Mouse (Mus musculus): ENCODE data around the gene Trpv4.

The Trpv4 gene

DNA sequence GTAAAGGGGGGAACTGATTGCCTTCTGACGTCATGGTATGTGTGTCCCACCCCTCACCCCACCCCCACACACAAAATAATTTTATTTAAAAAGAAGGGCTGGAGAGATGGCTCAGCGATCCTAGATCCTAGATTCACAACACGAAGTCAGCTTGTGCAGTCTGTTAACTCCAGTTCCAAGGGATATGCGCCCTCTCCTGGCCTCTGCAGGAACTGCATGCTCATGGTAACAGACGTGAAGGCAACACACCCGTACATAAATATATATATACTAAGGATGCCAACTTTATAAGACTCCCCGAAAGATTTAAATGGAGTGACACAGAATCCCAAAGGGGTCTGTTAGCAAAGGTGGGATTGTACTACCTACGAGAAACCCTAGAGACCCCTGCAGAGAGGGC, 39.4 kb downstream of the Trpv4 start:
- in situ Hi-C loops (cut with MboI), result loop anchor here (10.0 kb wide), 1 partner anchor 164 kb away; no protein-coding TSS in a partner anchor

GRCm38 (mm10) chr5:114617809-114618208, 40.4 kb downstream of the Trpv4 start:
- in situ Hi-C loops (cut with MboI), result loop anchor here (10.0 kb wide), 1 partner anchor 163 kb away; no protein-coding TSS in a partner anchor

DNA sequence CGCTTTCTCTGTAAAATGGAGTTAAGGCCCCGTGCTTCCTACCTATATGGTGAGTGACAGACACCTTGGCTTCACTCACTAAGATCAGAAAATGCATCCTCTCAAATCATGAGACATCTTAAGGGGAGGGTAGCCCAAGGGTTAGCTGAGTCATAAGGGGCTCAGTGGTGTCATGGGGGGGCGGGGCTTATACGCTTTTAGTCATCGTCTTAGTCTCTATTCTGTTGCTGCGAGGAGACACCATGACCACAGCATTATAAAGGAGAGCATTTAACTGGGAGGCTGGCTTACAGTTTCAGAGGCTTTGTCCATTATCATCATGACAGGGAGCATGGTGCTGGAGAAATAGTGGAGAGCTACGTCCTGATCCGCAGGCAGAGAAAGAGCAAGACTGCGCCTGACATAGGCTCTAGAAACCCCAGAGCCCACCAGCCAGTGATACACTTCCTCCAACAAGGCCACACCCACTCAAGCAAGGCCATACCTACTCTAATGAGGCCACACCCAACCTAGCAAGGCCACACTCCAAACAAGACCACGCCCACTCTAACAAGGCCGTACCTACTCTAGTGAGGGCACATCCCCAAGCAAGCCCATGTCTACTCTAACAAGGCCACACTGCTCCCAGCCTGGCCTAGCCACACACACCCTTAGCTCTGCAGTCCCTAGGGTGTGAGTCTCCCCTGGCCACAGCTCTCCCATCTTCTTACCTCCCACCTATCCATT, 41.7 kb downstream of the Trpv4 start:
- in situ Hi-C loops (cut with MboI), result loop anchor here (10.0 kb wide), 1 partner anchor 162 kb away; no protein-coding TSS in a partner anchor

GRCm38 (mm10) chr5:114614863-114615262, 43.4 kb downstream of the Trpv4 start:
- in situ Hi-C loops (cut with MboI), result loop anchor here (10.0 kb wide), 1 partner anchor 160 kb away; no protein-coding TSS in a partner anchor

DNA sequence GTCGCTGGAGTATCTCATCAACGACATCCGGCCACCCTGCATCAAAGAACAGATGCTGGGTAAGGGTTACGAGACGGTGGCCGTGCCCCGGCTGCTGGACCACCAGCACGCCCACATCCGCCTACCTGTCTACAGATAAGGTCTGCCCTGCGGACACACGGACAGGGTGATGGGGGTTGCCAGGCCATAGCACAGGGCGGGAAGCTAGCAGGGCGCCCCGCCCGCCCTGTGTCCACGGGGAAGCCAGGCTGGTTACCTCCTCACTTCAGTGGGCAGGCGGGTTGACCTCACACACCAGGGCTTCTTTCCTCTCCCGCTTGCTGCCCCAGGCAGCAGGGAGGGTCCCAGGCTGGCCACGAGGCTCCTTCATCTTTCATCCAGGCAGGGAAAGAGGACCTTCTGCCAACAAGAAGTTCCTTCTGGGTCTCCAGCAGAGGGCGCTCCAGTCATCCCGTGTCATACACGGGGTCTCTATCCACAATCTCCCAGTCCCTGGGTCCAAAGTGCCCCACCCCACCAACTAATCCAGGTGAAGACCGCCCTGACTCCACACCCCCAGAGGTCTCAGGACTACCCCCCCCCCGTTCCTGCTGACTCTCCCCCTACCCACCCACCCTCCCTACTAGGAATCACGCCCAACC, 46.1 kb downstream of the Trpv4 start:
- in situ Hi-C loops (cut with MboI), result loop anchor here (10.0 kb wide), 1 partner anchor 157 kb away; no protein-coding TSS in a partner anchor

DNA sequence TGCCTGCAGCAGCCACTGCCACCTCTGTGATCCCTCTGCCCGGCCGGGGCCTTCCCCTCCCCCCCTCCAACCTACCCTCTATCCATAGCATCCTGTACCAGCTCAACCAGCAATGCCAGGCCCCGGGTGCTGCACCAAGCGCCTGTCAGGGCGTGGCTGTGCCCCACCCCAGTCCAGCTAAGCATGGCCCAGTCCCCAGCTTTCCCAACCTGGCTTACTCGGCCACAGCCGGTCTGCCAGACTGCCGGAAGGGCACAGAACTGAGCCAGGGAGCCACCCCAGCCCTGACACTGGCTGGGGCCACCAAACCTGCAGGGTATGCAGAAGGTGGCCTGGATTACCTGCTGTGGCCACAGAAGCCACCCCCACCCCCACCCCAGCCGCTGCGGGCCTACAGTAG, 47.0 kb downstream of the Trpv4 start:
- in situ Hi-C loops (cut with MboI), result loop anchor here (10.0 kb wide), 1 partner anchor 156 kb away; no protein-coding TSS in a partner anchor

DNA sequence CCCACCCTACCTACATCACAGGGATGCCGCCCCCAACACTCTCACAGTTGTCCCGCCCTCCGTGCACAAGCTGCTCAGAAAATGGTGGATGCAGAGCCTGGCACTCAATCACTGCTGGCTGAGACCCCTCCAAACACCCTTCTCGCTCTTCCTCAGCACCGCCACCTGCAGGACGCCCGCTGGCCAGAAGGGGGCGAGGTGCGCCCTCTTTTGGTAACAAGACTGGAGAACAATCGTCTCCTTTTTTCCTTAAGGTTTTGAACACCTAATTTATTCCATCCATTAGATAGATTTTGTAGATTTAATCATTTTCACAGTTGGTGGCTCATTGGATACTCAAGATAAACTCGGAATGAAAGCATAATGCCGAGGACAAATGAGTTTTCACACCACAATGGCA, 49.7 kb downstream of the Trpv4 start:
- in situ Hi-C loops (cut with MboI), result no loop called here

- in situ Hi-C loops (cut with MboI), result no loop called here
Observed at GRCm38 (mm10) chr5:114607651-114608050, 50.6 kb downstream of the Trpv4 start.

DNA sequence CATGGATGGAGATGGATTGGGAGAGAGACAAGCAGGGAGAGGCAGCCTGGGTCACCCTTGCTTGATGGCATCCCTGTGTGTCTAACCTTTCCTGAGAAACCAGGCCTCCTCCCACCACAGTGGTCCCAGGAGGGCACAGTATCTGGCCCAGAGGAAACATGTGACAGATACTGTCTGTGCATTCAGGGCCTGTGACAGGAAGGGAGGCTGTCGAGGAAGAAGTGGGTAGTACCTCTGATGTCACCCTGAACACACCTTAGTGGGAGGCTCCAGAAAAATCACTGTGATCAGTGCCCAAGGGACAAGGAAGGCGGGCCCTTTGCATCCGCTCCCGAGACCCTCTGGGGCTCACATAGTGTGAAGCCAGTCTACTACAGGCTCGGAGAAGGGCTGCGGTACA, 52.2 kb downstream of the Trpv4 start:
- in situ Hi-C loops (cut with MboI), result no loop called here

- in situ Hi-C loops (cut with MboI), result no loop called here
Observed at GRCm38 (mm10) chr5:114604781-114605290, 53.4 kb downstream of the Trpv4 start.

DNA sequence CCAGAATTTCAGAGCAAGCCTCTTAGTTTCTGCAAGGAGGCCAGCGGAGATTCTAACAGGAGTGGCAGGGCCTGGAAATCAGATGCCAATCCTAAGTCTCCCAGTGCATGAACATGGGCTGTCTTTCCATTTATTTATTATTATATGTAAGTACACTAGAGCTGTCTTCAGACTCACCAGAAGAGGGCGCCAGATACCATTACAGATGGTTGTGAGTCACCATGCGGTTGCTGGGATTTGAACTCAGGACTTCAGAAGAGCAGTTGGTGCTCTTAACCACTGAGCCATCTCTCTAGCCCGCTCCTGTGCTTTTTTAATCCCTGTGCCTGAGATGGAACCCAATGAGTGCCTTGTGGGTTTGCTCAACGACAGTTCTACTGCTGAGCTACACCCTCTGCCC, 54.2 kb downstream of the Trpv4 start:
- in situ Hi-C loops (cut with MboI), result no loop called here

DNA sequence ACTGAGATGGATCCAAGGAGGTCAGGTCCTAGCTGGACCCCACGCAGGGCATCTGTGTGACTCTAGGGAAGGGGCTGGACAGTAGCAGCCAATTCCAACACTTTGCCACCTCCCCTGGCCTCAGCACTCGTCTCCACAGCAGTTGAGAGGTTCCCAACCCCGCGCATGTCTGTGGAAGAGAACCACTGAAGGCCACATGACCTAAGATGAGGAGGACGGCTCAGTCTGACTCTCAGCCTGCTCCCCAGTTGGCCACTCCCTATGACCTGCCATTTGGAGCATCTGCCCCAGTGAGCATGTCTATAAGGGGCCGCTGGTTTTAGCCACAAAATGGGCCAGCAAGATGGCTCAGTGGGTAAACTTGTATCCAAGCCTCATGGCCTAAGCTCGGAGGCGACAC, 56.2 kb downstream of the Trpv4 start:
- in situ Hi-C loops (cut with MboI), result no loop called here

DNA sequence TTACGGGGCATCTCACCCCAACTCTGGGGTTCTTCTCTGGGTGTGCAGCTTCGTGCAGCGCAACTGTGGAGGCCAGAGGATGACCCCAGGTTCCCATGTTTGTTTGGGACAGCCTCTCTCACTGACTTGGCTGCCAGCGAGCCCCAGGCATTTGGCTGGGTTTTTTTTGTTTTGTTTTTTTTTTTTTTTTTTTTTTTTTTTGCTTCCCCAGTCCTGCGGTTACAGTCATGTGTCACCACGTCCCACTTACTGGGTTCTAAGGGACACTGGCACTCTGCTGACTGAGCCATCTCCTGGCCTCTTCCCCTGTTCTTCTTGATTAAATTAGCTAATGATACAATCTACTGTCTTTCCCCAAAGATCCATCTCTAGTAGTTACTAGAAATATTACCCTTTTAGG, 60.6 kb downstream of the Trpv4 start:
- in situ Hi-C loops (cut with MboI), result no loop called here

- in situ Hi-C loops (cut with MboI), result no loop called here
Observed at GRCm38 (mm10) chr5:114597222-114597621, 61.0 kb downstream of the Trpv4 start.

- in situ Hi-C loops (cut with MboI), result no loop called here
Observed at GRCm38 (mm10) chr5:114596604-114597003, 61.6 kb downstream of the Trpv4 start.

DNA sequence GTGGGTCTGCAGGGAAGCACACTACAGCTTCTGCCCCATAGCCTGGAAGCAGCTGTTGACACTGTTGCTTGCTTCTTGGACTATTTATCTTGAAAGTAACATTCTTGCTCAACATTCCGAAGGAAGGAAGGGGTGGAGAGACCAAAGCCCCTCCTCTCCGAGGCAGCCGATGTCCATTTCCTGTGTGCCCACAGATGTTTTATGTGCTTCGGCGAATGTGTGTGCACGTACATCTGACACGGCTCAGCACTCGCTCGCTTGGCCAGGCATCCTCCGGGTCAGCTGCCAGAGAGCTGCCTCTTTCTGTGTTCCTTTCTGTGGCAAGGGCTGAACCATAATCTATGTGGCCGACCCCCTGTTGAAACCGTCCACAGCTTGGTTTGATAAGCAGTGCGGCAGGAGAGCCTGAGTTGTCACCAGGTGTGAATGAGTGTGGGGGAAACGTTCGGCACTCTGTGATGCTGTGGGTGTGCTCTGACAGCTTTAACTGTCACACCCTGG, 63.4 kb downstream of the Trpv4 start:
- in situ Hi-C loops (cut with MboI), result no loop called here

DNA sequence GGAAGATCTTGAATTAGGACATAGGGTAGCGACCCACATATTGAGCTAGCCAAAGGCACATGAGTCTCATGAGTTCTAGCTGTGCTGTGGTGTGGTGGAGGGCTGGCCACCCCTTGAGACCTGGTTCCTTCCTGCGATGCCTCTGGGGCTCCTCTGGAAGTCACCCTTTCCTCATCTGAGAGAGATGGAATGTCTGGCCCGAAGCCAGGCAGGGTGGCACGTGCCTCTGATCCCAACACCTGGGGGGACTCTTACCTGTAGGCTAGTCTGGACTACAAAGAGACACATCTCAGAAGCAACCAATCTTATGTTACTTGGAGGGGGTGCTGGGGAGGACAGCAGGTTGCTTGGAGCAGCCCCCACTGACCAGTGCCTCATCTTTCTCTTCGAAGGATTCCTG, 64.3 kb downstream of the Trpv4 start:
- in situ Hi-C loops (cut with MboI), result no loop called here

DNA sequence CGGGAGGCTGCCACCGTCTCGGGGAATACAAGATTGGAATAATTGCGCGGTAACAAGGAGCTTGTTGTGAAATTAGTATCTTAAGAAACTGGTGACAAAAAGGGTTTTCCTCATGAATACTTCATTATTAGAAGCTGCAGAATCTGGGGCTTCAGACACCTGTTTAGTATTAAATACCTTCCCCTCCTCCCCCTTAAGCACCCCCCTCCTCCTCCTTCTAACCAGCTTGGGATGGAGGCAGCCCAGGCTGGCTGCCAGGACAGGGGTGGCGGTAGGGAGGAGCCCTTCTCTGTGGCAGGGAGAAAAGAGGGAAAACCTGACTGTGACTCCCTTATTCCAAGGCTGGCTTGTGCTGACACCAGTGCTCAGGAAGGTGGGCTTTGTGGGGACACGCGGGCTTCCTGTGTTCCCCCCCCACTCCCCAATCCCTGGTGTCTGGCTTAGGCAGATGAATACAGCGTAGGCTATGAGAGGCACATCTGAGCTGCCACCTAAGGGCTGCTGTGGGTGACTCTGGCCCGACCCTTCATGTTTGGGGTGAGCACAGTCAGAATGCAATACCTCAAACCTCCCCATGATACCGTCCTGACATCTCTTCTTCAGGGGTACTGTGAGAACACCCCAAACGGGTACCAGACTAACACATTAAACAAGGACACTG, 64.9 kb downstream of the Trpv4 start:
- in situ Hi-C loops (cut with MboI), result no loop called here

DNA sequence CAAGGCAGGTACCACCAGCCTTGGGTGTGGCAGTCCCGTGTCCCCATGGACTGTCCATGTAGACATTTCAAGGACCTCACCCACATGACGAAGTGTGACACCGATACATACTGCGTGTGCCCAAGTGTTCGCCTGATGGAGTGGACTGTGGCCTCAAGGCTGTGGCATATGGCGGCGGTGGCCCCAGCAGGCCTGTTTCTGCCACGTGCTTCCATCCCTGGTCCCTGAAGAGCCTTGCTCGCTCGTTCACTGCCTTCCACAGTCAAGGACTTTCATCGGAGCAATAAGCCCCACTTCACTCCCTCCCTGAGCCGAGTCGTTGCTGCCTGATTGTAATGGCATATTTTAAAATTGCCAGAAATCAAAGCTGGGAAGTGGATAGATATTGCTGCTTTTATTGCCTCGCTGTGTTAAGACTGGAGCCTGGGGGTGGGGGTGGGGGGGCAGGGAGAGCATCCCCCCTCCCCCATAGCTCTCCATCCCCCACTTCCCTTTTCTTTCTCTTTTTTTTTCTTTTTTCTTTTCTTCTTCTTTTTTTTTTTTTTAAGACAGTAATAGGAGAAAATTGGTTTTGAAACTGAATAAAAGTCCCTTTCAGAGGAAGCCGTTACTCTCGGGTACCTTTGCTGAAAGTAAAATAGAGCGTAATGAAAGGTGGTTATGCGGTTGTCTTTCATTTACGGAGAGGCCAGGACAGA, 65.6 kb downstream of the Trpv4 start:
- in situ Hi-C loops (cut with MboI), result no loop called here

- in situ Hi-C loops (cut with MboI), result no loop called here
Observed at GRCm38 (mm10) chr5:114591151-114591561, 67.1 kb downstream of the Trpv4 start.

DNA sequence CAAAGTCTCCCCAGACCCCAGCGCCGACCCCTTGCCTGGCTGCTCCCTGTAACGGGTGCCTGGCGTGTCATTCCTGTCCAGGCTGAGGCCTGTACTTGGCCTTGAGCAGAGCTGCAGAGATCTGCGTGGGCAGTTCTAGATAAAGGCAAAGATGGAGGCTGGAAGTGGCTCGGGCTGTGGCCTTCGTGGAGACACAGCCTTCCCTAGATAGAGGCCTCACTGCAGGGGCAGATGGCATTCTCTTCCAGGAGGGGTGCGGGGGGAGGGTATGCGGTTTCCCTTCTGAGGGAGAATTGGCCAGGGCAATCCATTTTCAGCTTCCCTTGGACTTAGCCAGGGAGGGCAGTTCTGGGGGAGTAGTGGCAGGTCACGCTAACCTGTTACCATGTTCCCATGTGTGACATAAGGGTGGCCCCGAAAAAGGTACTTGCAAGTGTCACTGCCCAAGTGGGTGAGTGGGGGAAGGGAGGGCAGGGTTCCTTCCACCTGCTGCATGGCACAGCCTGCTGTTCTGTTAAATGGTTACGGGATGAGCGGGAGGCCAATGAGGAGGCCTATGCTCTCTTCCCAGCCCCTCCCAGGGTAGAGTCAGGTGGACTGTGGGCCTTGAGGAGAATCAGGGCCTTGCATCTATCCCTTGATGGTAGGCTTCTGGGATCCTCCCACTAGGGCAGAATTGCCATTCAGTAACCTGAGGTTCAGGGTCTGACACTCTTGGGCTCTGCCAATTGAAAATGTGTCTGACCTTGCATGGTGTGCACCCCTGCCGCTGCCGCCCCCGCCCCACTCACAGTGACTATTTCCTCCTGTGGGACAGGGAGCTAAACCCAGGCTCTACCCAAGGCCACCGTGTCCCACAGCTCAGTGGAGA, 67.9 kb downstream of the Trpv4 start:
- in situ Hi-C loops (cut with MboI), result no loop called here

Data from mature B cell (primary cell).